Mouse (Mus musculus) frontal cortex, postnatal 36 days (tissue): Measurements from ENCODE around the gene Adad1.

Source experiments
- DNase-seq, 2 experiments: peaks; one replicate each; pipeline ENCODE4 v3.0.0; 2022; ENCODE audit warnings: low spot score in 2 of 2

The Adad1 gene

GRCm38 (mm10) chr3:37063406-37063805 lies at the start of gene Adad1:
Gene Adad1 (plus strand): TSS chr3:37063527.
- DNase-seq = no peak

- DNase-seq = no peak
These were observed 25.3 kb upstream of the Adad1 start for GRCm38 (mm10) chr3:37037979-37038378.

DNA sequence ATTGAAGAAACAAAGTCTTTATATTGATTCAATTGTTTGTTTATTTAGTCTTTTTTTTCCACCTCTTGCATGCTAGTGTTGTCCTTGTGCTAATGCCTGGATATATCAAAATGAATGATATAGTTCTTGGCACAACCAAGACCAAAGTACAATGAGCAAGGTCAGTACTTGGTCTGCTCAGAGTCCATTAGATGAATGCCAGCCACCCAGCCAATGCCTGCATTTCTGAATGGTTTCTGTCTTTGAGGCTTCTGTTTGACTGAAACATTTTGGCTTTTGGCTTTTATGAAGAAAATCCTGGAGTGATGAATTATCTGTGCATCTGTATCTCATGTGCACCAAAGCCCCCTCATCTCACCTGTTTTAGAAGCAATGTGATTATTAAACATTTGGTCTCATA lies 23.5 kb upstream of the Adad1 start:
- DNase-seq = no peak

GRCm38 (mm10) chr3:37051491-37051890 lies 11.8 kb upstream of the Adad1 start:
- no peak for DNase-seq

DNA sequence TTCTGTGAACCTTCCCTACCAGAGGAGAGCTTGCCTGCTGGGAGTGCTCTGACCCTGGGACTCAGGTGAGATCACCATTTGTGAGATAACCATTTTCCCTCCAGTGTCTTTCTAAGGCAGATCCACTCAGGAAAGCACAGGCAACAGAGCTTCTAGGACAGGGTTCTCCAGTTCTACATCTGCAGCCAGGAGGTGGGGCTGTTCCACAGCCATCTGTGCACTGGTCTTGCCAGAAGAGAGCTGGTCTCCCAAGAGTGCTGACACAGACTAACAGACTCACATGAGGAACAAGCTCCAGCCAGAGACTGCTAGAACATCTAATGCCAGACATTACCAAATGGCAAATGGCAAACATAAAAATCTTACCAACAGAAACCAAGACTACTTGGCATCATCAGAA lies 9.9 kb downstream of the Adad1 start:
- DNase-seq = peak in 1 of 2 experiments; percentile 14

DNA sequence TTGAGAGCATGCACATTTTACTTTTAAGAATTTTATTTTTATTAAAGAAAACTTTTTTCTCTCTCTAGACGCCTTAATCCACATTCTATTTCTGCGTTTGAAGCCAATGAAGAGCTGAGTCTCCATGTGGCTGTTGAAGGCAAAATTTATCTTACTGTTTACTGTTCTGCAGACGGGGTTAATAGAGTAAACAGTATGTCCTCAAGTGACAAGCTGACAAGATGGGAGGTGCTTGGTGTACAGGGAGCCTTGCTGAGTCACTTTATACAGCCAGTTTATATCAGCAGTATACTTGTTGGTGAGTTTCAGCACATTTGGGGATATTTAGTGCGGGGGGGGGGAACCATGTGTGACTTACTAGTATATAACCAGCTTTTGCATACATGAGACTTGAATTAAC lies 21.5 kb downstream of the Adad1 start:
- no peak for DNase-seq

- no peak for DNase-seq
These were observed 27.4 kb downstream of the Adad1 start for GRCm38 (mm10) chr3:37090721-37091120.

DNA sequence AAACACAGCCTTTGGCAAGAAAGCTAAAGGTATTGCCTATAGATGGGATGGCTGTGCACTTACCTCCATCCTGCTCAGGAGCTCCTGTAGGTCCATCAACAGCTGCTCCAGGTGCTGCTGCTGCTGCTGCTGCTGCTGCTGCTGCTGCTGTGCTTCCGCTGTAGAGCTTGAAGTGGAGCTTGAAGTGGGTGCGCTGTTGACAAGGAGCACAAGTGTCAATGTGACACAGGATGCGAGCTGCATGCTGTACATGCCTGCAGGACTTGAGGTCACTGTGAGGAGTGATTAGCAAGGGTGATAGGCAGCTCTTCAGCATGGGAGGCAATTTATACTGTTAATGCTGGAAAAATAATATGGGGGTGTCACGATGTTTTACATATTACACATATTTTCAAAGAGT lies 62.3 kb downstream of the Adad1 start, which contains the start of gene Il2:
TSS of gene Il2 (minus strand) at position 305 of the 400 bp plus-strand sequence.
- no peak for DNase-seq

DNA sequence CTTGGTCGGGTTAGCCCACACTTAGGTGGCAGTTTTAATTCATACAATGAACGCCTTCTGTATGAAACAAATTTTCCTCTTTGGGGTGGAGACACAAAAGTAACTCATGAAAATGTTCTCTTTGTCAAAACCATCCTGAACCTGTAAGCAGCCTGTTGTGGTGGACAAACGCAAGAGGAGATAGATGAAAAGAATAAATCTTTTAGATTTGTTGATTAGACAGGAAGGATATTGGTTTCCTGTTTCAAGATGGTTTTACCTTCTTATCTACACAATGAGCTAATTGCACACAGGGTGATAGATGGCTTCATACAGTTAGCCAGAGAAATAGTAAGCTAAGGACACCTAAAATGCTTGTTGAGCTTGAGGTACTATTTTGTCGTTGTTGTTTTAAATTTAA lies 62.8 kb downstream of the Adad1 start:
- DNase-seq = no peak

- no peak for DNase-seq
These were observed 64.9 kb downstream of the Adad1 start for GRCm38 (mm10) chr3:37128269-37128668.

GRCm38 (mm10) chr3:37129063-37129462 lies 65.7 kb downstream of the Adad1 start:
- no peak for DNase-seq

DNA sequence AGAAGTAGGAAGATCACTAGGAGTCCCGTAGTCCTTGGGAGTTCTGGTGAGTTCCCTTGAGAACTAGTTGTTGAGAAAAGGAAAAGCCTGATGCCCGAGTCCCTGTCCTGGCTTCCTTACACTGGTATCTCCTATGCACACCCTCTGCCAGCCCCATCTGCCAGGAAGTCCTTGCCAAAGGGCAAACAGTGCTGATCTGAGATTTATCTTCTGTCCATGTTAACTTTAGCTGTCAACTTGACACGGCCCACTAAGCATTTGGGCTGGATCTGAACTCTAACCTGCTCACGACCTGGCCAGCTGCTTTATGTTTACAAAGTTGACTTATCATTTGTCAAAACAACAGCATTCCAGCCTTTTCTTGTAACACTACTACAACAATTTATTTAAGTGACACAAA lies 73.9 kb downstream of the Adad1 start:
- no peak for DNase-seq

GRCm38 (mm10) chr3:37139192-37139591 lies 75.9 kb downstream of the Adad1 start:
- no peak for DNase-seq

GRCm38 (mm10) chr3:37140168-37140906 lies 77.0 kb downstream of the Adad1 start:
- no peak for DNase-seq

GRCm38 (mm10) chr3:37141827-37142226 lies 78.5 kb downstream of the Adad1 start:
- DNase-seq = no peak

DNA sequence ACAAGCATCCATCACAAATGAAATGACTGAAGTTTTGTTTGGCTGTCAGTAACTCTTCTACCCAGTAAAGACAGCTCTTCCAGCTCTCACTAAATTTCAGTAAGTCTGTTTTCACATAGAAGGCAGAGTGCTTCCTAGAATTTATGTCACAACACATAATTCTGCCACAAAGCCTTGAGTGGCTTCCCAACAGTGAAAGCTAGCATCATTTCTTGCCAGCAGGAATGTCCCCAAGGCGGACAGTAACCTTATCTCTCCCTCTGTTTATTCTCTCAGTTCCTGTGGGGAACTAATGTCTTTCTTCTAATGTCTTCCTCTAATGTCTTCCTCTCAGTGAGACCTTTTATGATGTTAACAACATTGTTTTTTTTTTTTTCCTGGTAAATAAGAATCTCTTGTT lies 81.7 kb downstream of the Adad1 start:
- DNase-seq = no peak

DNA sequence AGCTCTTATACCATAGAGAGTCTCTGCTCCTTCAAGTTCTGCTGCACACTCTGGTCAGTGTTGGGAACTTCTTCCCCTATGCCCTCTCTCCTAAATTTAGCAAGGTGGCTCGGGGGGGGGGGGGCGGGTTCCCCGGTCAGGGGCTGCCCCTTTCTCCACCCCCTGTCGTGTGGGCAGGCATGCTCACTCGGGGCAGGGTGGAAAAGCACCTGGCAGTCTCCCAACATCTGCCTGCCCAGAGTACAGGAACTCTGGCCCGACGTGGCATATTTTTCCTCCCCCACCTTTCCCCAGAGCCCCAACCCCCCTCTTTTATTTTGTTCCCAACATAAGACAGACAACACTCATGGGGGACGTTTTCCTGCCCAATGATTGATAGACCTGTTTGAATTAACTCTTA lies 83.1 kb downstream of the Adad1 start:
- DNase-seq = no peak

- DNase-seq = no peak
These were observed 83.5 kb downstream of the Adad1 start for GRCm38 (mm10) chr3:37146810-37147209.

DNA sequence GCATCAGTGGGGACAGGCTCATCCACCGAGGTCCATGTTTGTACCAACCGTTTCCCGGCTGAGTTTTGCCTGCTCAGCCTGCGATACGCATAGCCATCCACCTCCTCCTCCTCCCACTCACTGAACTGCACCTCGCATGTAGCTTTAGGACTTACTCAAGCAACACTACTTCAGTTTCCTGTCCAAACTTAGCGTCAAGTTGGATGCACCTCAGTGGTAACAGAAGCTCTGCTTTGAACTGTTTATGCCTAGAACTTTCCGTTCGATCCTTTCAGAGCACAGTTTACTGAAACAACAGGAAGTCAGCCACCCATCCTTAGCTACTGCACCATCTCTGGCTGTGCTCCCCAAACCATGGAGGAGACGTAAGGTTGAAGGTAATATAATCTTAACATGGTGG lies 88.9 kb downstream of the Adad1 start:
- DNase-seq = no peak

GRCm38 (mm10) chr3:37153004-37153403 lies 89.7 kb downstream of the Adad1 start:
- no peak for DNase-seq

GRCm38 (mm10) chr3:37154396-37154795 lies 91.1 kb downstream of the Adad1 start:
- DNase-seq = no peak

DNA sequence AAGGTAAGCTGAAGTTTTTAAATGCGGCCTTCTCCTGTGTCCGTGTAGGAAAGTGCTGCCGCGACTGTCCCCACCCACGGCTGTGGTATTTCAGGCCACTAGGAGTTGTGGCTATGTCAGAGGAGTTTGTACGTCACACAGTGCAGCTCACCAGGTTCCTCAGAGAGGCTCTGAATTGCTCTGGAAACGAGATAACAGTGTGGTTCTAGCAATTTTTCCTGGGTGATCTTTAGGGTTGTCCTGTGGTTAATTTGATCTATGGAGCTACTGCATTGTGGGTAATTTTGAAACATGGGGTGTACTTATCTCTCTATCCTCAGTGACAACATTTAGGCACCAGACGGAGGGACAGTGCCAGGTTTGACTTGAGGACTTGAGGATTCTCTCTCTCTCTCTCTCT lies 93.8 kb downstream of the Adad1 start:
- DNase-seq = no peak

DNA sequence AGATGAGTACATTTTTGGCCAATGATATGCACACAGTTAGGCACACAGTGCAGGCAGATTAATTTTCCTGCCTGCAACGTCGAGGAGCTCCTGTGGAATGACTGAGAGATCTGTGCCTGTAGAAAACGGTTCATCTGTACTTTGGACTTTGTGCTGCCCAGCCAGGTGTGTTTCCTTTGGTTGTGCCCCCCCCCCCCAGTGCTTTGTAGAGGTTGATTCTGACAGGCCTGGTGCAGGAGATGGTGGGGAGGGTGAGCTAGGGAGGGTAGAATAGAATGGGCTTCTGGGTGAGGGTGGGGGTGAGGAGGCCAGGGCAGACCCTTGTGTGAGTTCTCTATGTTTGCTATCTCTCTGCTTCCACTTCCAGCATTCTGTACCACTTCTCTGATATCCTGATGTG lies 94.9 kb downstream of the Adad1 start:
- no peak for DNase-seq

GRCm38 (mm10) chr3:37161096-37161495 lies 97.8 kb downstream of the Adad1 start:
- no peak for DNase-seq
